ENCODE assay signal across 7 mouse cellular contexts in genomic region chr10:111010480-111011225, GRCm38 (mm10). TPM values are rescaled to one million over a fixed set of nuclear protein-coding genes. Genes with fewer than 3 reads are reported as not detected.
DNase-seq lines count a peak whose midpoint lies in the region; ATAC-seq and TF ChIP-seq lines count a peak whose summit lies in the region.

No protein-coding gene starts in this region.

- TF ChIP-seq EP300 in ES-Bruce4 (IDR thresholded peaks at IDR 0.05; ENCODE audit: insufficient read depth, low read depth, low read length), result no peak

- H3K4me1 ChIP-seq in ES-Bruce4 (ENCODE audit: control insufficient read depth, insufficient read depth, low read length), result no peaks in the 10 kb centered on the region
- peaks cover 10% of the 10 kb centered on the region for H3K4me1 ChIP-seq in heart, embryonic 11.5 days (ENCODE audit: control insufficient read depth, insufficient read depth, low read length)
- peaks cover 6% of the 10 kb centered on the region for H3K4me1 ChIP-seq in kidney, postnatal 0 days (replicated peaks; ENCODE audit: insufficient read depth, low read length)

- peak; percentile 75 for DNase-seq in A20 (ENCODE audit: low read depth, low spot score)
- DNase-seq in cerebellum, postnatal 25 days, result peak; percentile 53 to 63
- DNase-seq in kidney, postnatal 0 days (ENCODE audit: low spot score), result peak; percentile 59
- DNase-seq in mesoderm, embryonic 11.5 days (ENCODE audit: low read depth, low spot score), result peak; percentile 78
- DNase-seq in thymus, postnatal 14 days, result peak; percentile 24

- TF ChIP-seq CTCF in ES-Bruce4 (IDR thresholded peaks at IDR 0.05; ENCODE audit: low read depth, low read length), result no peak
- TF ChIP-seq CTCF in kidney, postnatal 0 days (IDR thresholded peaks at IDR 0.05; ENCODE audit: low read depth), result no peak

- peaks cover 9% of the 10 kb centered on the region; the same call in 1 of the 2 replicates for H3K27me3 ChIP-seq in ES-Bruce4 (ENCODE audit: control insufficient read depth, insufficient read depth, low read length, poor library complexity, severe bottlenecking)
- no peaks in the 10 kb centered on the region for H3K27me3 ChIP-seq in heart, embryonic 11.5 days (ENCODE audit: control insufficient read depth, insufficient read depth, low read length)
- H3K27me3 ChIP-seq in kidney, postnatal 0 days (ENCODE audit: insufficient read depth, low read length), result no peaks in the 10 kb centered on the region

- peak overlapping the region; percentile 94 for H3K4me3 ChIP-seq in ES-Bruce4 (ENCODE audit: low read depth, low read length)
- H3K4me3 ChIP-seq in heart, embryonic 11.5 days (ENCODE audit: low read depth, low read length), result peak overlapping the region; percentile 92
- H3K4me3 ChIP-seq in kidney, postnatal 0 days (replicated peaks; ENCODE audit: low read depth, low read length), result peak overlapping the region; percentile 92

- no peaks in the 10 kb centered on the region for H3K36me3 ChIP-seq in ES-Bruce4 (ENCODE audit: control insufficient read depth, insufficient read depth, low read length, poor library complexity, severe bottlenecking)
- no peaks in the 10 kb centered on the region for H3K36me3 ChIP-seq in heart, embryonic 11.5 days (ENCODE audit: control insufficient read depth, insufficient read depth, low read length)
- H3K36me3 ChIP-seq in kidney, postnatal 0 days (ENCODE audit: insufficient read depth, low read length), result no peaks in the 10 kb centered on the region

- no peaks in the 10 kb centered on the region for H3K9me3 ChIP-seq in ES-Bruce4 (replicated peaks; ENCODE audit: control insufficient read depth, insufficient read depth, low read length, poor library complexity, severe bottlenecking)
- no peaks in the 10 kb centered on the region for H3K9me3 ChIP-seq in heart, embryonic 11.5 days (replicated peaks; ENCODE audit: control insufficient read depth, low read length)
- H3K9me3 ChIP-seq in kidney, postnatal 0 days (replicated peaks; ENCODE audit: low read length), result no peaks in the 10 kb centered on the region

- peak overlapping the region; percentile 94 for H3K9ac ChIP-seq in ES-Bruce4 (ENCODE audit: low read depth, poor library complexity, severe bottlenecking)
- peak overlapping the region; percentile 100 for H3K9ac ChIP-seq in heart, embryonic 11.5 days (ENCODE audit: low read depth, low read length)
- peak overlapping the region; percentile 98 for H3K9ac ChIP-seq in kidney, postnatal 0 days (ENCODE audit: low read depth, low read length)

- peak overlapping the region; percentile 88 for H3K4me2 ChIP-seq in heart, embryonic 11.5 days
- peak overlapping the region; percentile 83 for H3K4me2 ChIP-seq in kidney, postnatal 0 days (ENCODE audit: low read length)

- no peak for TF ChIP-seq POLR2A in ES-Bruce4 (IDR thresholded peaks at IDR 0.05; ENCODE audit: insufficient read depth, low read length)

- 0 out of 2 replicates have a peak overlapping the region, but pooled peaks have one; percentile 26 for H3K27ac ChIP-seq in ES-Bruce4 (ENCODE audit: insufficient read depth, low read length)
- peak overlapping the region; percentile 99 for H3K27ac ChIP-seq in heart, embryonic 11.5 days (ENCODE audit: low read depth, low read length)
- peak overlapping the region; percentile 98 for H3K27ac ChIP-seq in kidney, postnatal 0 days

- under 1% methylated on average over 19 of the region's 19 CpGs for WGBS in heart, embryonic 11.5 days (ENCODE audit: insufficient replicate concordance)
- WGBS in kidney, postnatal 0 days, result under 1% methylated on average over 19 of the region's 19 CpGs

- no peak for ATAC-seq in heart, embryonic 11.5 days (replicated peaks; ENCODE audit: insufficient number of reproducible peaks, low FRiP score, low TSS enrichment)
- no peak for ATAC-seq in kidney, postnatal 0 days (replicated peaks; ENCODE audit: low FRiP score, low read depth)

RNA-seq across cellular contexts. Expression of gene Zdhhc17, which starts 0.7 kb away (rescaled TPM):
- 31.3 and 33.6 TPM in 2 replicates for polyA plus RNA-seq in ES-Bruce4 (2011; ENCODE audit: insufficient read depth, insufficient read length, low read depth, missing spikeins)
- 14.9 and 19.7 TPM in 2 replicates for polyA plus RNA-seq in heart, embryonic 11.5 days (2014; fragmentation: Nextera tagmentation; extraction: Ambion mirVana)
- 18.1 and 19.2 TPM in 2 replicates for polyA plus RNA-seq in kidney, postnatal 0 days (2015; fragmentation: Nextera tagmentation; extraction: Ambion mirVana)

Comparison
In these comparisons a context has a peak if more than half of its experiments do, and no peak if none do; other contexts are left out.
1. DNase-seq: peak in every context shown above with its lines; median percentile 78 in mesoderm, embryonic 11.5 days; 75 in A20; 59 in kidney, postnatal 0 days; 58 in cerebellum, postnatal 25 days; 24 in thymus, postnatal 14 days.
2. H3K27ac ChIP-seq: peak in every context shown above with its lines; median percentile 99 in heart, embryonic 11.5 days; 98 in kidney, postnatal 0 days; 26 in ES-Bruce4.